Mouse (Mus musculus): ENCODE data around the gene Zfand6.

The Zfand6 gene

GRCm38 (mm10) chr7:84689251-84690100, at the start of gene Zfand6:
Zfand6 (minus strand) TSS chr7:84689959.
- DNase-seq (ENCODE audit: low read depth, low spot score): peak; percentile 96

GRCm38 (mm10) chr7:84736803-84737202, 47.0 kb upstream of the Zfand6 start:
- no peak for DNase-seq (ENCODE audit: low read depth, low spot score)

GRCm38 (mm10) chr7:84733038-84733437, 43.3 kb upstream of the Zfand6 start:
- no peak for DNase-seq (ENCODE audit: low read depth, low spot score)

- DNase-seq (ENCODE audit: low read depth, low spot score): no peak
Observed at GRCm38 (mm10) chr7:84732052-84732451, 42.3 kb upstream of the Zfand6 start.

GRCm38 (mm10) chr7:84731076-84731475, 41.3 kb upstream of the Zfand6 start:
- DNase-seq (ENCODE audit: low read depth, low spot score): no peak

- DNase-seq (ENCODE audit: low read depth, low spot score): no peak
Observed at GRCm38 (mm10) chr7:84722804-84723459, 33.2 kb upstream of the Zfand6 start.

- no peak for DNase-seq (ENCODE audit: low read depth, low spot score)
Observed at GRCm38 (mm10) chr7:84710287-84710958, 20.7 kb upstream of the Zfand6 start.

GRCm38 (mm10) chr7:84706877-84707276, 17.1 kb upstream of the Zfand6 start:
- no peak for DNase-seq (ENCODE audit: low read depth, low spot score)

GRCm38 (mm10) chr7:84690101-84690509, 346 bp upstream of the Zfand6 start:
- DNase-seq (ENCODE audit: low read depth, low spot score): no peak

- DNase-seq (ENCODE audit: low read depth, low spot score): peak; percentile 16
Observed at GRCm38 (mm10) chr7:84687653-84688580, 1.8 kb downstream of the Zfand6 start.

GRCm38 (mm10) chr7:84686380-84686779, 3.4 kb downstream of the Zfand6 start:
- DNase-seq (ENCODE audit: low read depth, low spot score): no peak

GRCm38 (mm10) chr7:84684675-84685074, 5.1 kb downstream of the Zfand6 start:
- DNase-seq (ENCODE audit: low read depth, low spot score): no peak

GRCm38 (mm10) chr7:84681558-84681957, 8.2 kb downstream of the Zfand6 start:
- peak; percentile 62 for DNase-seq (ENCODE audit: low read depth, low spot score)

GRCm38 (mm10) chr7:84680931-84681330, 8.8 kb downstream of the Zfand6 start:
- no peak for DNase-seq (ENCODE audit: low read depth, low spot score)

- no peak for DNase-seq (ENCODE audit: low read depth, low spot score)
Observed at GRCm38 (mm10) chr7:84680092-84680491, 9.7 kb downstream of the Zfand6 start.

- DNase-seq (ENCODE audit: low read depth, low spot score): peak; percentile 80
Observed at GRCm38 (mm10) chr7:84679264-84679663, 10.5 kb downstream of the Zfand6 start.

- no peak for DNase-seq (ENCODE audit: low read depth, low spot score)
Observed at GRCm38 (mm10) chr7:84673103-84673502, 16.7 kb downstream of the Zfand6 start.

- DNase-seq (ENCODE audit: low read depth, low spot score): no peak
Observed at GRCm38 (mm10) chr7:84669554-84670152, 20.1 kb downstream of the Zfand6 start.

- DNase-seq (ENCODE audit: low read depth, low spot score): no peak
Observed at GRCm38 (mm10) chr7:84667946-84668345, 21.8 kb downstream of the Zfand6 start.

GRCm38 (mm10) chr7:84652740-84653139, 37.0 kb downstream of the Zfand6 start:
- DNase-seq (ENCODE audit: low read depth, low spot score): no peak

- DNase-seq (ENCODE audit: low read depth, low spot score): no peak
Observed at GRCm38 (mm10) chr7:84651987-84652321, 37.8 kb downstream of the Zfand6 start.
